Mouse (Mus musculus): Measurements from ENCODE around the gene 6430571L13Rik.
"Not testable (repeated sequence)": the region's sequence is repeated elsewhere in the genome, so short reads cannot be mapped to it uniquely, and the experiment has no call there.

6430571L13Rik gene

DNA sequence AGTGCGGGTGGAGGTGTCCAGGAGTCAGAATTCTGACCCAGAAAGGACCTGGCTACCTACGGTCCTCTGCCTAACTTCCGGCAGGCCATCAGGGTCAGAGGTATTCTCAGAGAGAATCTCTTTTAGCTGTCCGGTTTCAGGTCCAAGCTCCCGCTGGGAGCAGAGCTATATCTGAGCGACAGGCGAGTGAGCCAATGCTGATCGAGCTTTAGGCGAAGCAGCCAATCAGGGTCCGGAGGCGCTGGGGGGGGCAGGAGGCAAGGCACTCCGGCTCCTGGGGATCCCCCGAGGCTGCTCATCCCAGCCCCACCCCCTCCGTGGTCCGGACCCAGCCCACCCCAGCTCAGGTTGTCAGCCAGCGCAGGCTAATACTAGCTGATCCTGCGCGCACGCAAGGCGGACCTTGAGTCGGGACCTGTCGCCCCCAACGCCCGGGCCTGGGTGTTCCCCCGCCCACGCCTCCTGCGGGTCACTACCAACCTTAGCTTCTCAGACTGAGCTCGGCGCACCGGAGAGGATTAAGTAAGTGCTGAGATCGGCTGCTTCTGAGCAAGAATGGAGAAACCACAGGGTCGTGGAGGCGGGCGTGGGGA is at the start of gene 6430571L13Rik:
TSS of gene 6430571L13Rik (plus strand) at position 336 of the 593 bp plus-strand sequence.
- peak; percentile 92 for DNase-seq

DNA sequence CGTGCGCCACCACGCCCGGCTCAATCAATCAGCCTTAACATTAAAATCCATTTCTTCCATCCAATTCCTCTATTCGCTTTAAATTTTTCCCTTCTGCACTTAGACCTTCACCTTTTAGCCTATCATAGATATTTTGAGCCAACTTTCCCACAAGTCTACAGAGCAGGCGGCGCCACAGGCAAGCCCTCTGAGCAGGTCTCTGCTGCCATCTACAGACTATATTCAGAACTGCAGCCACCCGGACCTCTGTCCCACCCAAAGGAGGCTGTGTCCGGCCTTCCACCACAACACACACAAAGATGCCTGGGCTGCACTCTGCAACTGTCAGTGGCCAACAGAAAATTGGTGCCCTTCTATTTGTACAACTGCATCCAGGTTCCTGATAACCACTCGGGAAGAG is 49.5 kb upstream of the 6430571L13Rik start:
- DNase-seq = peak; percentile 56

DNA sequence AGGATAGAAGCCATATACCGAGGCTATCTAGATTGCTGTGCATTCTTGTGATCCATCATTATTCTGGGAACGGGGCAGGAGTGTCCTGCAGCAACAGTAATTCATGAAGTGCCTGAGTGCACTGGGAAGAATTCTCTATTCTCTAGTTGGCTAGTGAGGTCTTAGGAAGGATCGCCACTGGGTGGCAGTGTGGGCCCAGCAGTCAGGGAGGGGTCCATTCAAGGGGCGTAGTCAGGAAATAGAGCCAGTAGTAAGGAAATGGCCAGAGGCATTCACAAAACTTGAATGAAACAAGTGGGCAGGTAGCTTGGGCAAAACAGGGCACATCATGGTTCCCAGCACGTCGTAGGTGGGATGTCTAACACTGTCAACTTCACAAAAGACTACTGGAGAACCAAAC is 46.2 kb upstream of the 6430571L13Rik start:
- no peak for DNase-seq

DNA sequence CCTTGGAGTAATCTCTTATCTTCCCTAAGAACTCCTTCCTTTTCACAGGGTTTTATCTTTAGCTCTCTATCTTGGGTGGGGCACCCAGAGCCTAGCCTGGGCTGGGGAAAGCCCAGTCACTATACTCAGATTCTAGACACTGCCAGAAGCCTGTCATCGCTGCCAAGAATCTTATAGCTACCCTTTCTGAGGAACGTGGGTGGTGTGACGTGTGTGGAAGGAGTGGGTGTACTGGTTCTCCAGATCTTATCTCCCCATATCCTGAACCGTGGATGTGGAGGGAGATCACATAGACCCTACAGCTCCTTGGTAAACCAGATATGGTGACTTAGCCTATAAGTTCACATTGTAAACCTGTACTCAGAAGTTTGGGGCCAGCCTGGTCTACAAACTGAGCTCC is 44.8 kb upstream of the 6430571L13Rik start:
- no peak for DNase-seq

DNA sequence AAGGTAGTCTGAATTCAATTTTAAA is 44.6 kb upstream of the 6430571L13Rik start, which contains the start of gene Cish:
TSS of gene Cish (plus strand) at position 11 of the 25 bp plus-strand sequence.
- DNase-seq = no peak

DNA sequence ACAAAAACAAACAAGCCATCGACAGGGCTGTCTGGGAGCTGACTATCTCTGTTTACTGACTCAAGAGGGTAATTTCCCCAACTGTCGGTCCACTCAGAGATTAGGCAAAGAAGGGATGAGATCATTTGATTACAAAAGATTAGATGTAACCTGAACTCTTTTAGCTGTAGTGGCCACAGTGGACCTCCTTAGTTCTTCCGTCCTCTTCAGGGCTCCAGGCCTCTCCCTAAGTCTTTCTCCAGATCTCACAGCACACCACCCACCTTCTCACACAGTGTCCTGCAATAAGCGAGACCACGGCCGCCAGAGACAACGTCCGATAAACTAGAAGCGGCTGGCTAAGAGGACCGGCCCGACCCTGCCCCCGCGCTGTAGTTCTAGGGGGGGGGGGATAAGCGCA is 44.4 kb upstream of the 6430571L13Rik start:
- no peak for DNase-seq

DNA sequence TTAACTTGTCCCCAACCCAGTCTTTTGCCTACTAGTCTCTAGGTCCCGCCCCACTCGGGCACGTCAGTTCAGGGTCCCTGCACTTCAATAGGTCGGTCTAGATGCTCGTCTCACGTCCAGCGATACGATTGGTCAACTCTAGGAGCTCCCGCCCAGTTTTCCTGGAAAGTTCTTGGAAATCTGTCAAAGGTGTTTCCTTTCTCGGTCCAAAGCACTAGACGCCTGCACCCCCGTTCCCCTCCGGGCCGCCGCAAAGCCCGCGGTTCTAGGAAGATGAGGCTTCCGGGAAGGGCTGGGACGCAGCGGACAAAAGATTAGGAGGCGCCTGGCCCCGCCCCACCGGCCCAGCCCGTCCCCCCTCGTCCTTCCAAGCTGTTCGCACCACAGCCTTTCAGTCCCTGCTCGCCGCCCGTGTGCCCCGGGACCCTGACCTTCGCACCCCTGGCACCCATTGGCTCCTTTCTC is 43.9 kb upstream of the 6430571L13Rik start:
- peak; percentile 90 for DNase-seq

DNA sequence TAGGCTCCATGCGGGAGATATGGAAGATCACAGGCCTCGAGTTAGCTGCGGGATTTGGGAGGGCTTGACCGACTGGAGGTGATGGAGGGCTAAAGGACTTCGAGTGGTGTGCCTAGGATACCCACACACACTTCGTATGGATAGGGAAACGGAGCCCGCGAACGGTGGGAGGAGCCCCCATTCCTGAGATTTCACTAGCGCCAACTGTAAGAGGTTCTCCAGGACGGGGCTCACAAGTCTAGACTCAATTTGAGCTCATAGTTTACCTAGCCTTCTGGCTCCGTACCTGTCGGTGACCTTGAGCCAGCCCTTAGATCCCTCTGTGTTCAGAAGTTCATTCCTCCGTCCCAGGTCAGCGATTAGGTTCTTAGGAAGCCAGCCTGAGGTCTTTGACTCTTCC is 43.3 kb upstream of the 6430571L13Rik start:
- DNase-seq = no peak

DNA sequence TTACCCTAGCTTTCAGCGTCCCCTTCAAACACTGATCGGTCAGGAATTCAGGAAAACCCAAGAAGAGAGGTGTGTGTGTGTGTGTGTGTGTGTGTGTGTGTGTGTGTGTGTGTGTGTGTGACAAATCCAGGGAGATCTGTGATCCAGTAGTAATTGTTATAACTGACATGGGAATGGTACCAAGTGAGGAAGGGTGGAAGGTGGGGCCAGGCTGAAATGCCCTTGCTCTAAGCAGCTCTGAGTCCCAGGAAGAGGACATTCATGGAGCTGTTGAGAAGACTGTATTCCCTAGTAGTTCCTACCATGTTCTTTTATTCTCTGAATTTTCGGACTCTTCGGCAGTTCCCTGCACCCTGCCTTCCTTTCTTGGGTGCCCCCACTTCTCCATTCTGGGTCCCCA is 42.7 kb upstream of the 6430571L13Rik start:
- no peak for DNase-seq

DNA sequence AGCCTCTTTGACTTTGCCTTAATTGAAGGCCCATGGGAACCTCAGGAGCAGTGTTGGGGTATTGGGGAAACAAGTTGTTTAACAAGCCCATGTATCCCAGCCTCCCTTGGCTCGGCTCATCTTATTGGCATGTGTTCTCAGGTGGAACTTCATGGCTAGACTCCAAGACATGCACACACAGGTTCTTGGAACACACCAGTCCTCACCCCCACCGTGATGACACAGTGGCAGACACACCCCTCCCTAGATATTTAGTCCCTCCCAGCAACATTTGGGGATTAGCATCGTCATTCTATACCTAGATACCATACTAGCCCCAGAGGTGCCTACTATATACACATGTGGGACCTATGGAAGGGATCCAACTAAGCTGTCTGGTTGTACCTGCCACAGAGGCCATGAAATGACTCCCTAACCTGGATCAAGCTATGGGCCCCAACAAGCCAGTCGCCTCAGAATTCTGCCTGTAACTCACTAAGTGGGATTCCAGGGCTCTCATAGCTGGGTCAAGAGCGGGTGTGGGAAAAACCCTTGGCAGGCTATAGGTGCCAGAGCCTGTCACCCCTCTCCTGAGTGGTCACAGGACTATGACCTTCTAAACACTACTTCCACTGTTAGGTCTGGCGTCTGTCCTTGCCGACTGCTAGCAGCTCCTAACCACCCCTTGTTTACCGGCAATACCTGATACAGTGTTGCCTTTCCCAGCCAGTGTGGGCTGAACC is 42.2 kb upstream of the 6430571L13Rik start:
- DNase-seq = no peak

DNA sequence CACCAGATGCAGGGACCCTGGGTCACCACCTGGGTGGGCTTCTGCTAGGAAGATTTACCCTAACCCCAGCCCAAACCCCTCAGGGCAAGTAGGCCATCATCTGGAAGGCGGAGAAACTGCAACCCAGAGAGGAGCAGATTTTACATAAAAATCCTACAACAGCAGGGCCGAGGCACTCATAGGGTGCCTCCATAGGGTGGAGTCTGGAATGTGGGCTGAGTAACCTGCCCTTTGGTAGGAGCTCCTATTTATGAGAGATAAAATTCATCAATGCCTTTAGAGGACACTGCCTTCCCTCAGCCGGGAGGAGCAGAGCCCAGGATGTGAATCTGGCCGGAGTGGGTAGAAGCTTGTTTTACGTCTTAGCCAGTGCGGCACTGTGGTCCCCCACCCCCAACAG is 41.5 kb upstream of the 6430571L13Rik start:
- DNase-seq = no peak

DNA sequence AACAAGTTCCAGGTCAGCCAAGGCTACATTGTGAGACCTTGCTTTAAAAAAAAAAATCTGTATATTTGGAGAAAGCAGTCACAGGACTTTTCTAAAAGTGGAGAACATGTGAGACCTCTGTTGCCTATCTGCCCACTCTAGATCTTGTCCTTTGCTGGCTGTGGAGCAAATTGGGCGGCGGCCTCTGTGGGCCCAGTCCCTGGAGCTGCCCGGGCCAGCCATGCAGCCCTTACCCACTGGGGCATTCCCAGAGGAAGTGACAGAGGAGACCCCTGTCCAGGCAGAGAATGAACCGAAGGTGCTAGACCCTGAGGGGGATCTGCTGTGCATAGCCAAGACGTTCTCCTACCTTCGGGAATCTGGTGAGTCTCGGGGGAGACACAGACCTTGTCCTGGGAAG is 40.6 kb upstream of the 6430571L13Rik start:
- DNase-seq = no peak

DNA sequence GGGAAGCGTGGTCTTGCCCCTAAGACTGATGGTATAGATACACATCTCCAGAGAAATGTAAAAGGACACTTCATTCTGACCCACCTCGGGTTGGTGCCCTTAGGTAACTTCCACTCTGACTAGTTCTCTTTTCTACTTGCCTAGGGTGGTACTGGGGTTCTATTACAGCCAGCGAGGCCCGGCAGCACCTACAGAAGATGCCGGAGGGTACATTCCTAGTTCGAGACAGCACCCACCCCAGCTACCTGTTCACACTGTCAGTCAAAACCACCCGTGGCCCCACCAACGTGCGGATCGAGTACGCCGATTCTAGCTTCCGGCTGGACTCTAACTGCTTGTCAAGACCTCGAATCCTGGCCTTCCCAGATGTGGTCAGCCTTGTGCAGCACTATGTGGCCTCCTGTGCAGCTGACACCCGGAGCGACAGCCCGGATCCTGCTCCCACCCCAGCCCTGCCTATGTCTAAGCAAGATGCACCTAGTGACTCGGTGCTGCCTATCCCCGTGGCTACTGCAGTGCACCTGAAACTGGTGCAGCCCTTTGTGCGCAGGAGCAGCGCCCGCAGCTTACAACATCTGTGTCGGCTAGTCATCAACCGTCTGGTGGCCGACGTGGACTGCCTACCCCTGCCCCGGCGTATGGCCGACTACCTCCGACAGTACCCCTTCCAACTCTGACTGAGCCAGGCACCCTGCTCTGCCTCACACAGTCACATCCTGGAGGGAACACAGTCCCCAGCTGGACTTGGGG is 40.0 kb upstream of the 6430571L13Rik start:
- no peak for DNase-seq

DNA sequence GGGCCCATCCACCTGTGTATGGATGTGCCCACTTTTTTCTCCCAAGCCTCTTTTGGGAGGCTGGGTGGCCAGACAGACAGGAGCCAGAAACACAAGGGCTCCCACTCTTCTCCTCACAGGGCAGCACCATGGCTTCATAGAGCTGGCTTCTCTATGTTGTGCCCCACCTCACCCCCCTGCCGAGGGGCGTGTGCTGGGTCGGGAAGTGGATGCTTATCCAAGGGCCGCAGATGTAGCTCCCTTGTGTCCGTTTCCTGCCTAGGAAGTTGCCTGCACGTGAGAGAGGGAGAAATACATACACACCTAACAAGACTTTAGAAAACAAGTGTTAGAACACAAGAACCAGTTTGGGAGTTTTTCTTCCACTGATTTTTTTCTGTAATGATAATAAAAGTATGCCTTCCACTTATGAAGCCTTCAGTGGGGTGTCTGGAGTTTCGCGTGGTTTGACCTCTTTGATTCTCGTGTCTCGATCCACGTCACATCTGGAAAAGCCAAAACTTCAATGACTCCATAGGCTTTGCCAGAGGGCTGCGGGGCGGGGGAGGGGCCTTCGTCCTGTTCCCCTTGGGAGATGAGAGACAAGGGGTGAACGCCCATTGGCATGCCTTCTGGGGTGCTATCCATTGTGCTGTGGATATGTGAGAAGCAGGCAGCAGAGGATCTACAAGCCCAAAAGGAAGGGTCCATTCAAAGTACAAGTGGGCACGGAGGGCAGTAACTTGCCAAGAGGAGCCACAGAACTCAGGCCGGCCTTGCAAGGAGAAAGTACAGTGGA is 38.7 kb upstream of the 6430571L13Rik start:
- no peak for DNase-seq

DNA sequence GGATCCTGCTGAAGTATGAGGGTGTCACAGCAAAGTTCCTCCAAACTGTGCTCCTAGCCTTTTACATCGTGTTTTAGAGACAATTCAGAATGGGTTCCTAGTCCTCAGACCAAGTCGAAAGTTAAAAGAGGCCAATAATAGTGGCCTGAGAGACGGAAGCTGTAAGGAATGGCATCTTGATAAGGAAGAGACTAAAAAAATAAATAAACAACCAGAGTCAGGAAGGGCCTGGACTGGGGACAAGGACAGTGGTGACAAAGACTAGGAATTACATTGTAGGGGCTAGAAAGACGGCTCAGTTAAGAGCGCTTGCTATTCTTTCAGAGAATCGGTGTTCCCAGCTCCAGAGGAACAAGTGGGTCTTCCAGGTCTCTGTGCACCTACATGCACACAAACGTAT is 37.8 kb upstream of the 6430571L13Rik start:
- no peak for DNase-seq

DNA sequence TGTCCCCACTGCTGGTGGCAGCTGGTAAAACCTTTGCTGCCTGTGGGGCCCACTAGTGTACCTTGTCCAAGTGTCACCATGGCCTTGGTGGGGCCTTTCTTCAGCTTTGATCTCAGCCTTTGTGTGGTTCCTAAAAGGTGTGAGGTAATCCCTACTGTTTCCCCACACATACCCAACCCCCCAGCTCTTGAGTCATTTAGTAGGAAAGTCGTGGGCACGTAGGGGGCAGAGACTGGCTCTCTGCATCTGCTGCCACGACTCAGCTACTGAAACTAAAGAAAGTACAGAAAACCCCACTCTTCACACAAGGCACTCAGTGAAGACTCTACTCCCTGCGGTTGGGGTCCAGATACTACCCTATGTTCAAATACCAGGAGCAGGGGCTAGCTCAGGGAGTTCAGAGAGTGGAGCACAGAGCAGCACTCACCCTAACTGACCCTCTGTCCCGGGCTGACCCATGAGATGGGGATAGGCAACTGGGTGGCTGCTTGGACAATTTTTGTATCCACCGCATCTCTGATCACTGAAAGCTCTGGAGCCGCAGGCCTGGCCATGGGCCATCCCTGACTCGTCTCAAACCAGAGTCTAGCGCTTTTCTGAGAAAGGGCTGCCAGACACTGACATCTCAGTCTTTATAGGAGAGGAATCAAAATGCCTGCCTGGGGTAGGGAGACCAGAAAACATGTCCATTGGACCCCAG is 37.1 kb upstream of the 6430571L13Rik start:
- no peak for DNase-seq

DNA sequence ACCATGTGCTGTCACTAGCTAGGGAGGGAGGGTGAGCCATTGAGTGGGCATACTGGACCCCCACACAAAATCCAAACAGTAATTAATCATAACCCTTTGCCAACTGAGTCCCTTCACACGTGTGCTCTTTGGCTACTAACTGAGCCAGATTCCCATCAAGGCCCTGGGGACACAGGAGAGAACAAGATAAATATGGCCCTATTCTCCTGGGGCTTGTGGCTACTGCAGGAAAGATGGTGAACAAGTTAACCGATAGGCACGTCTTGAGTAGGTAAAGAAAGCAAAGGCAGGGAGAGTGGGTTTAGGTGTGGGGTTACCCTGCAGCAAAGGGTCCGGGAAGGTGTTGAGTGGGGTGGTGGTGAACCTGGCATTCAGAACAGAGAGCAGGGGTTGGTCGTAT is 36.5 kb upstream of the 6430571L13Rik start:
- DNase-seq = no peak

DNA sequence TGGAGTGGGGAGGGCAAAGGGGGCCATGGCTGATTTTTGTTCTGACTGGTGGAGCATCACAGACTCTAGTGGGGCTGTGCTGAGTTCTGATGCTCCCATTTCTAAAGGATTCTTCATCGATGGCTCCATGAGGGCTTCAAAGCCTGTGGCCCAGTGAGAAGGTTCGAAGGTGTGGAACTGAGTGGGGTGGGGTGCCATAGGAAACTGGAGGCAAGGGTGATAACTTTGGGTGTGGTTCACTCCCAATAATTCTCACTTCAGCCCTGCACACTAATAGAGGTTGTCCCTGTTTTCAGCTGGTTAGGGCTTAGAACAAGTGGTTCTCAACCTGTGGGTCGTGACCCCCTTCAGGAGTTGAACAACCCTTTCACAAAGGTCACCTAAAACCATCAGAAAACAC is 36.0 kb upstream of the 6430571L13Rik start:
- DNase-seq = no peak

DNA sequence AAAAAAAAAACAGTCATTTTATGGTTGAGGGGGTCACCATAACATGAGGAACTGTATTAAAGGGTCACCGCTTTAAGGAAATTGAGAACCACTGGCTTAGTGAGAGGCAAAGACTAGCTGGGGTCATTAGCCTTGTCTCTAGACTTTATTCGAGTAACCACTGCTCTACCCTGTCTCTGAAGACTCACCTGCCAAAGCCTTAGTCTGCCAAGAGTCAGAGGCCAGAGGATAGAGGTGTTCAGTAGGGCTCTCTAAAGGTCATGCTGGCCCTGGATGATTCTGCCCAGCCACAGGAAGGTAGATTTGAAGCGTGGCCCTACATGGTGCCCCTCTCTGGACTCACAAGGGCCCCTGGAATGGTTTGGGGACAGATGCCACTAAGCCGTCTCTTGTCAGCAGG is 35.4 kb upstream of the 6430571L13Rik start:
- no peak for DNase-seq

DNA sequence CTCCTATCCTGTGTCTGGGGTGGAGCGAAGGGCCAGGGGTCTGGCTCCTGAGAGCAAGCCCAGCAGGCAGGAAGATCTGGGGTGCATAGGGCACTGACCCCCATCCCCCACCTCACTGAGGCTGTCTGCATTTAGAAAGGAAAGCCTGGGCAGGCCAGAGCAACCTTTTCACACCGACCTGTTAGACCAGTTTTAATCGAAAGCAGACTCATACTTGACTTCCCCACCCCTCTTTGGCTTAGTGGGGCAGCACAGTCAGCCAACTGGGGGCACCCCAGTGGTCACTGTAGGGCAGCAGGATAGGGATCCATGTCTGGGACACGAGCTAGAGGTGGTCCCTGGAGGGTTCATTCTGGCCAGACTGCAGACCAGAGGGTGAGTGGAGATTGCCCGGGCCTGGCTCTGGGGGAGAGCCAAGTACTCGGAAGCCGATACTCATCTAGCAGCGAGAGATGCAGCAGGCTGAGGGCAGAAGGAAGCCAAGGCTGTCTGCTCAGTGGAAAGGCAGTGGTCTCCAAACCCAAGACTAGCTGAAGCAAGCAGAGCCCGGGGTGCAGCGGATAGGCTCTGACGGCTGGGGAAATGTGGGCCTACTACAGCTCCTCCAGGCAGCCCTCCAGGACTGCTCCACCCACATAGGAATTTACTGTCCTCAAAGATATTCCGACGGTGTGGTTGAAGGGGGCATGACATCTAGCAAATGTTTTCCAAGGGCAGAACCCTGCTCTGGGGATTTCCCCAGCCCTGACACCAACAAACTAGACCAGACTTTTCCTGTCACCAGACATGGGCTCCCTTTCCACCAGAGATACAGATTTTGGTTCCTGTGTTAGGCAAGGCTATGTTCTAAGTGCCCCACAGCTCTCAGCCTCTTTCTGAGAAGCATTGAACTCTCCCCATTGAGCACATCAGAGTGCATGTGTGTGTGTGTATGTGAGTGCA is 34.5 kb upstream of the 6430571L13Rik start:
- DNase-seq = no peak

DNA sequence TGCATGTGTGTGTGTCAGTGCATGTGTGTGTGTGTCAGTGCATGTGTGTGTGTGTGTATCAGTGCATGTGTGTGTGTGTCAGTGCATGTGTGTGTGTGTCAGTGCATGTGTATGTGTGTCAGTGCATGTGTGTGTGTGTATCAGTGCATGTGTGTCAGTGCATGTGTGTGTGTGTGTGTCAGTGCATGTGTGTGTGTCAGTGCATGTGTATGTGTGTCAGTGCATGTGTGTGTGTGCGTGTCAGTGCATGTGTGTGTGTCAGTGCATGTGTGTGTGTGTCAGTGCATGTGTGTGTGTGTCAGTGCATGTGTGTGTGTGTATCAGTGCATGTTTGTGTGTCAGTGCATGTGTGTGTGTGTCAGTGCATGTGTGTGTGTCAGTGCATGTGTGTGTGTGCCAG is 33.7 kb upstream of the 6430571L13Rik start:
- DNase-seq = not testable (repeated sequence)

Data from layer of hippocampus, adult 9-11 months (tissue).